Mouse (Mus musculus) forebrain, embryonic 11.5 days (tissue): ENCODE measurements around the gene Cdk18. TPM values are rescaled to one million over a fixed set of nuclear protein-coding genes. Genes with fewer than 3 reads are reported as not detected.

Experiments
- ATAC-seq: fragments of 200-750 bp; cut with Nextera tagmentation; replicated peaks from 2 replicates; pipeline ENCODE4 v1.8.0; 2017; ENCODE audit warnings: moderate TSS enrichment; ENCODE audit not compliant: low FRiP score
- DNase-seq: peaks from one replicate; pipeline ENCODE4 v3.0.0-alpha.2; 2017; ENCODE audit warnings: low spot score
- H3K27ac ChIP-seq: fragments of 300-500 bp; sonication (generic); 2 replicates; pipeline ENCODE4 v1.5.1; 2014; ENCODE audit warnings: low read depth, low read length
- H3K27me3 ChIP-seq: fragments of 300-500 bp; sonication (generic); 2 replicates; pipeline ENCODE4 v1.6.1; 2014; ENCODE audit warnings: mild to moderate bottlenecking, low read length, mixed read lengths; ENCODE audit not compliant: control insufficient read depth, insufficient read depth
- H3K36me3 ChIP-seq: fragments of 300-500 bp; sonication (generic); 2 replicates; pipeline ENCODE4 v1.6.1; 2014; ENCODE audit warnings: mild to moderate bottlenecking, low read length, moderate library complexity, mixed read lengths; ENCODE audit not compliant: control insufficient read depth, insufficient read depth
- H3K4me1 ChIP-seq: fragments of 300-500 bp; sonication (generic); replicated peaks from 2 replicates; pipeline ENCODE4 v1.6.1; 2014; ENCODE audit warnings: low read length, mixed read lengths; ENCODE audit not compliant: control insufficient read depth, insufficient read depth
- H3K4me2 ChIP-seq: fragments of 300-500 bp; sonication (generic); 2 replicates; pipeline ENCODE4 v1.6.1; 2014; ENCODE audit warnings: low read depth, mild to moderate bottlenecking, low read length, moderate library complexity, mixed read lengths; ENCODE audit not compliant: severe bottlenecking
- H3K4me3 ChIP-seq: fragments of 300-500 bp; sonication (generic); 2 replicates; pipeline ENCODE4 v1.5.1; 2014; ENCODE audit warnings: low read depth, low read length
- H3K9ac ChIP-seq: fragments of 300-500 bp; sonication (generic); 2 replicates; pipeline ENCODE4 v1.6.1; 2014; ENCODE audit warnings: low read length
- H3K9me3 ChIP-seq: fragments of 300-500 bp; sonication (generic); 2 replicates; pipeline ENCODE4 v1.6.1; 2016; ENCODE audit warnings: low read length, mixed read lengths; ENCODE audit not compliant: control insufficient read depth
- WGBS: fragments of 180-500 bp; shearing (Covaris S2); extraction: QIAGEN DNeasy Blood & Tissue Kit; methylation state at CpG from one replicate; pipeline ENCODE4 v1.1.7; 2014; 5-methylcytosine and 5-hydroxymethylcytosine counted together
- polyA plus RNA-seq: library from polyadenylated mRNA; unstranded; fragments of >200 nt; fragmentation: Nextera tagmentation; extraction: Ambion mirVana; gene quantifications from 2 replicates; pipeline ENCODE4 v1.2.1, GENCODE M21; 2014

The Cdk18 gene
- polyA plus RNA-seq, 1 experiment from 2014 or later: 0.35 TPM

GRCm38 (mm10) chr1:132144223-132144622, 4.7 kb upstream of the Cdk18 start:
- no peaks in the 10 kb centered on the region for H3K9me3 ChIP-seq
- H3K36me3 ChIP-seq: no peaks in the 10 kb centered on the region
- peaks cover 4% of the 10 kb centered on the region; the same call in 1 of the 2 replicates for H3K4me1 ChIP-seq
- peaks cover 3% of the 10 kb centered on the region for H3K27me3 ChIP-seq
- no peak overlapping the region for H3K9ac ChIP-seq
- no peak overlapping the region for H3K4me2 ChIP-seq
- no peak overlapping the region for H3K27ac ChIP-seq
- WGBS: 20% methylated on average over 2 of the region's 2 CpGs
- no peak overlapping the region for H3K4me3 ChIP-seq
- DNase-seq: peak; percentile 65
- peak; percentile 75 for ATAC-seq

GRCm38 (mm10) chr1:132143730-132144129, 4.2 kb upstream of the Cdk18 start:
- Histone ChIP-seq H3K4me2 (no peak overlapping the region), H3K4me3 (no peak overlapping the region), H3K27me3 (peaks cover 4% of the 10 kb centered on the region), H3K36me3 (no peaks in the 10 kb centered on the region), H3K4me1 (peaks cover 7% of the 10 kb centered on the region; the same call in 1 of the 2 replicates), H3K9me3 (no peaks in the 10 kb centered on the region), H3K9ac (no peak overlapping the region), H3K27ac (no peak overlapping the region)
- DNase-seq (no peak), ATAC-seq (no peak)
- 57% methylated on average over 4 of the region's 4 CpGs for WGBS

- no peak overlapping the region for H3K4me2 ChIP-seq
- H3K4me1 ChIP-seq: peaks cover 7% of the 10 kb centered on the region; the same call in 1 of the 2 replicates
- H3K36me3 ChIP-seq: no peaks in the 10 kb centered on the region
- DNase-seq (no peak), ATAC-seq (no peak)
- 83% methylated on average over 5 of the region's 5 CpGs for WGBS
- no peaks in the 10 kb centered on the region for H3K9me3 ChIP-seq
- H3K27ac ChIP-seq: no peak overlapping the region
- no peak overlapping the region for H3K9ac ChIP-seq
- H3K27me3 ChIP-seq: peaks cover 10% of the 10 kb centered on the region
- no peak overlapping the region for H3K4me3 ChIP-seq
These were observed 3.6 kb upstream of the Cdk18 start for GRCm38 (mm10) chr1:132143079-132143478.

GRCm38 (mm10) chr1:132141753-132142152, 2.3 kb upstream of the Cdk18 start:
- H3K4me1 ChIP-seq: peaks cover 7% of the 10 kb centered on the region; the same call in 1 of the 2 replicates
- peaks cover 10% of the 10 kb centered on the region for H3K27me3 ChIP-seq
- H3K9me3 ChIP-seq: no peaks in the 10 kb centered on the region
- DNase-seq (no peak), ATAC-seq (no peak)
- no peak overlapping the region for H3K9ac ChIP-seq
- no peak overlapping the region for H3K4me2 ChIP-seq
- H3K36me3 ChIP-seq: no peaks in the 10 kb centered on the region
- H3K4me3 ChIP-seq: no peak overlapping the region
- 68% methylated on average over 13 of the region's 13 CpGs for WGBS
- H3K27ac ChIP-seq: no peak overlapping the region

GRCm38 (mm10) chr1:132141166-132141565, 1.7 kb upstream of the Cdk18 start:
- no peak overlapping the region for H3K4me3 ChIP-seq
- no peak overlapping the region for H3K27ac ChIP-seq
- 51% methylated on average over 2 of the region's 2 CpGs for WGBS
- DNase-seq: no peak
- H3K27me3 ChIP-seq: peaks cover 10% of the 10 kb centered on the region
- no peak overlapping the region for H3K4me2 ChIP-seq
- H3K9ac ChIP-seq: no peak overlapping the region
- peaks cover 7% of the 10 kb centered on the region; the same call in 1 of the 2 replicates for H3K4me1 ChIP-seq
- no peak for ATAC-seq
- H3K36me3 ChIP-seq: no peaks in the 10 kb centered on the region
- H3K9me3 ChIP-seq: no peaks in the 10 kb centered on the region

- Histone ChIP-seq H3K9ac (no peak overlapping the region), H3K27me3 (peaks cover 10% of the 10 kb centered on the region), H3K4me3 (no peak overlapping the region), H3K4me1 (peaks cover 7% of the 10 kb centered on the region; the same call in 1 of the 2 replicates), H3K36me3 (no peaks in the 10 kb centered on the region), H3K4me2 (no peak overlapping the region), H3K9me3 (no peaks in the 10 kb centered on the region), H3K27ac (no peak overlapping the region)
- 86% methylated on average over 4 of the region's 4 CpGs for WGBS
- ATAC-seq (no peak), DNase-seq (no peak)
These were observed 1.1 kb upstream of the Cdk18 start for GRCm38 (mm10) chr1:132140574-132140973.

- no peak overlapping the region for H3K4me2 ChIP-seq
- no peak overlapping the region for H3K4me3 ChIP-seq
- peaks cover 7% of the 10 kb centered on the region; the same call in 1 of the 2 replicates for H3K4me1 ChIP-seq
- DNase-seq: peak; percentile 61
- ATAC-seq: no peak
- H3K9ac ChIP-seq: no peak overlapping the region
- no peak overlapping the region for H3K27ac ChIP-seq
- H3K27me3 ChIP-seq: peaks cover 10% of the 10 kb centered on the region
- H3K9me3 ChIP-seq: no peaks in the 10 kb centered on the region
- WGBS: 60% methylated on average over 10 of the region's 10 CpGs
- H3K36me3 ChIP-seq: no peaks in the 10 kb centered on the region
These were observed 687 bp upstream of the Cdk18 start for GRCm38 (mm10) chr1:132140171-132140570.

- Histone ChIP-seq H3K27me3 (peaks cover 10% of the 10 kb centered on the region), H3K9ac (peak overlapping the region; percentile 56), H3K36me3 (no peaks in the 10 kb centered on the region), H3K27ac (no peak overlapping the region), H3K4me3 (peak overlapping the region; percentile 50), H3K4me1 (peaks cover 3% of the 10 kb centered on the region; the same call in 1 of the 2 replicates), H3K4me2 (peak overlapping the region; percentile 99), H3K9me3 (no peaks in the 10 kb centered on the region)
- ATAC-seq (no peak), DNase-seq (no peak)
- WGBS: 5% methylated on average over 34 of the region's 35 CpGs
These were observed 688 bp downstream of the Cdk18 start for GRCm38 (mm10) chr1:132138576-132139415.
